Mouse (Mus musculus): ENCODE measurements at regions not wholly inside any gene's neighbourhood (a gene's known extent, or its start where the extent isn't known, plus 50 kb on each side); places are given as distances from the start of the nearest gene placed in this dataset.

DNA sequence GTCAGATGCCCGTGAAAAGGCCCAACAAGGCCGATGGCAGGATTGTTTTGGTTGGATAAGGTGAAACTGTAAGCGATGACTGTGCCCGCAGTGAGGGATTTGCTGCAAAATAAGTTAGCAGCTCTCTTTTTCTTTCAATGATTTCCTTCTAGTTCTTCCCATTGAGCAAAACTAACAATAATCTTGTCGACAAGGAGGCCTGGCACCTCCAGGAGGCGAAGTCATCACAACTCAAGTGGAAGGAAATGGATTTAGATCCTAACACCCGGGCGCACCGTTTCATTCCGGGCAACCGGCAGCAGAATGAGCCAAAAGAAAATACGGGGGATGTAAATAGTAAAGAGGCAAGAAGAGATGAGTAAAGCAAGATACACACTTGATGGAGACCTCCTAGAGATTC lies 214.3 kb downstream of the Btg1 start:
- H3K9me3 ChIP-seq (replicated peaks) = no peaks in the 10 kb centered on the region
- H3K4me2 ChIP-seq = no peak overlapping the region
- no peak for ATAC-seq (ENCODE audit: insufficient number of reproducible peaks, low FRiP score)
- no peak overlapping the region for H3K9ac ChIP-seq
- no peaks in the 10 kb centered on the region for H3K36me3 ChIP-seq
- H3K4me1 ChIP-seq (replicated peaks) = peaks cover 9% of the 10 kb centered on the region; the same call in 1 of the 2 replicates
- H3K27ac ChIP-seq (ENCODE audit: poor library complexity, severe bottlenecking) = no peak overlapping the region
- no peaks in the 10 kb centered on the region for H3K27me3 ChIP-seq (replicated peaks)
- H3K4me3 ChIP-seq = no peak overlapping the region
- 72% methylated on average over 12 of the region's 12 CpGs for WGBS

GRCm38 (mm10) chr10:96837230-96837629 lies 220.4 kb downstream of the Btg1 start:
- H3K27ac ChIP-seq (ENCODE audit: poor library complexity, severe bottlenecking) = no peak overlapping the region
- 75% methylated on average over 7 of the region's 7 CpGs for WGBS
- H3K4me2 ChIP-seq = no peak overlapping the region
- no peak overlapping the region for H3K9ac ChIP-seq
- peaks cover 6% of the 10 kb centered on the region; the same call in 1 of the 2 replicates for H3K4me1 ChIP-seq (replicated peaks)
- H3K27me3 ChIP-seq (replicated peaks) = no peaks in the 10 kb centered on the region
- ATAC-seq (ENCODE audit: insufficient number of reproducible peaks, low FRiP score) = no peak
- no peaks in the 10 kb centered on the region for H3K9me3 ChIP-seq (replicated peaks)
- no peaks in the 10 kb centered on the region for H3K36me3 ChIP-seq
- H3K4me3 ChIP-seq = no peak overlapping the region

DNA sequence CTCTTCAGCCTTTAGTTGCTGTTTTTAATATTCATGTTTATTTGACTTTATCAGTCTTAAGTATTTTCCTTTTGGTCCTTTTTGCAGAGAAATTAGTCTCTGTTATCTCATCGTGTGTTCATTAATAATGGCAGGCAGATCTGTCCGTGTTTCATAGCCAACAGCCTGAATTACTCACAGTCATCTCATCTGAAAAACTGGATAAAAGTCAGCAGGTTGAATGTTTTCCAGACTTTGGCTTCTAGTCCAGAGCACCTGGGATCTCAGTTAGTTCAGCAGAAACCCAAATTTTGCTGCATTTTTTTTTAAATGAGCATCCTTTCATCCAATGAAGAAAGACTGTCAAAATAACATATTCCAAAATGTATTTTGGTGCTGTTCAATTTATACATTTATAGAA lies 224.3 kb downstream of the Btg1 start:
- Histone ChIP-seq H3K9me3 (replicated peaks) (no peaks in the 10 kb centered on the region), H3K27ac (ENCODE audit: poor library complexity, severe bottlenecking) (no peak overlapping the region), H3K4me3 (no peak overlapping the region), H3K4me2 (no peak overlapping the region), H3K9ac (no peak overlapping the region), H3K27me3 (replicated peaks) (no peaks in the 10 kb centered on the region), H3K4me1 (replicated peaks) (0 out of 2 replicates have a peak, but pooled peaks cover 3% of the 10 kb centered on the region), H3K36me3 (no peaks in the 10 kb centered on the region)
- WGBS = 65% methylated on average over 2 of the region's 2 CpGs
- ATAC-seq (ENCODE audit: insufficient number of reproducible peaks, low FRiP score) = no peak

DNA sequence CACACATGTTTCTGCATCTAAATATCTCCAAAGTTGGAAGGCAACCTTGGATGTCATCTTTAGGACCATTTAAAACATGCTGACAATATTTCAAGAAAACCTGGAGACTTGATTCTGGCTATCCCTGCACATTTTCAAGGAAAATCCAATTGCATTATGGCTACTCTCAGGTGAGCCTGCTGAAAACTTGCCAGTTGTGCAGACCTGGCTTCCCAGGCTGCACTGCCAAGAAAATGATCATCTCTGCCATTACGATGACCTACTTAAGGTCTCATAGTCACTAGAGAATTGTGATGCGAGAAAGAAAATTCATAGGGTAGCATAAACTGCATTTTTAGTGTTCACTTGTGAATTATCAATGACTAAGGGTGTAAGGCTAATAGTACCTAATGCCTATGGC lies 225.2 kb downstream of the Btg1 start:
- no peaks in the 10 kb centered on the region for H3K27me3 ChIP-seq (replicated peaks)
- H3K36me3 ChIP-seq = no peaks in the 10 kb centered on the region
- WGBS = 87% methylated on average over 2 of the region's 2 CpGs
- no peak overlapping the region for H3K4me2 ChIP-seq
- H3K4me1 ChIP-seq (replicated peaks) = 0 out of 2 replicates have a peak, but pooled peaks cover 3% of the 10 kb centered on the region
- H3K9me3 ChIP-seq (replicated peaks) = no peaks in the 10 kb centered on the region
- H3K27ac ChIP-seq (ENCODE audit: poor library complexity, severe bottlenecking) = no peak overlapping the region
- no peak overlapping the region for H3K9ac ChIP-seq
- no peak for ATAC-seq (ENCODE audit: insufficient number of reproducible peaks, low FRiP score)
- no peak overlapping the region for H3K4me3 ChIP-seq

DNA sequence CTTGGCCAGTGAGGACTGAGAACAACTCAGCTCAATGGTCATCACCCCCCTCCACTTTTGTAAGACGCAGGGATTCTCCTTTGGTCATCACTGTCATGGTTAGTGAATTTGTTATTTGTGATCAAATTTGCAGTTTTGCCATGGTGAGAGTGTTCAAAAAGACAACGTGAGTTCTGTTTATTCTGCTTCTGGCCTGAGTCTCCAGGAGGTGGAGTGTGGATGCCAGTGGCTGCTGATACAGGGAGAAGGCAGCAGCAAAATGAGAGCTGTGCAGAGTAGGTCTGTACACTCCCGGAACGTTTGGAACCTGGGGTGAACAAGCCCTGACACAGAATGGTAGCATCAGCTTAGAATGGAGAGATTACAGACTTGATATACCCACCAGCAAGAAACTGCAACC lies 229.1 kb downstream of the Btg1 start:
- Histone ChIP-seq H3K9me3 (replicated peaks) (no peaks in the 10 kb centered on the region), H3K4me3 (no peak overlapping the region), H3K4me1 (replicated peaks) (0 out of 2 replicates have a peak, but pooled peaks cover 3% of the 10 kb centered on the region), H3K9ac (no peak overlapping the region), H3K36me3 (no peaks in the 10 kb centered on the region), H3K27ac (ENCODE audit: poor library complexity, severe bottlenecking) (no peak overlapping the region), H3K4me2 (no peak overlapping the region), H3K27me3 (replicated peaks) (no peaks in the 10 kb centered on the region)
- WGBS = 68% methylated on average over 4 of the region's 4 CpGs
- no peak for ATAC-seq (ENCODE audit: insufficient number of reproducible peaks, low FRiP score)

DNA sequence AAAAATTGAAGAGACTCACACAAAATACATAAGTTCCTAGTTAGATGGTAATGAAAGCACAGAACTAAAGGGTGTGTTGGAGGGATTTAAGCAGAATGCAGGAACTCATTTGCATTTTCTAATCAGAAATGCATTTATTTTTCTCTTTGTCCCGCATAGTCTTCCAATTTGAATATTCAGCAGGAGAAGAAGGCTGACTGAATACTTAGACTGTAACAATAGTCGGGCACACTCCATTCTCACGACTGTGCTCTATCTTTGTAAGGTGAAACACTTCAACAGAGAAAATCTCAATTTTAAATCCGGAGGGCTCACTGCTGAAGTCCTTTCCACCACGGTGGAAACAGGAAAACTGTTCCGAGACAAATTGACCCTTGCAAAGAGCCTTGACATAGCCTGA lies 230.2 kb downstream of the Btg1 start:
- H3K4me1 ChIP-seq (replicated peaks) = 0 out of 2 replicates have a peak, but pooled peaks cover 3% of the 10 kb centered on the region
- peaks cover 4% of the 10 kb centered on the region for H3K9me3 ChIP-seq (replicated peaks)
- 57% methylated on average over 6 of the region's 6 CpGs for whole genome bisulfite sequencing
- H3K9ac ChIP-seq = no peak overlapping the region
- no peak for ATAC-seq (ENCODE audit: insufficient number of reproducible peaks, low FRiP score)
- no peaks in the 10 kb centered on the region for H3K36me3 ChIP-seq
- H3K27me3 ChIP-seq (replicated peaks) = no peaks in the 10 kb centered on the region
- H3K4me3 ChIP-seq = no peak overlapping the region
- no peak overlapping the region for H3K4me2 ChIP-seq
- H3K27ac ChIP-seq (ENCODE audit: poor library complexity, severe bottlenecking) = no peak overlapping the region

DNA sequence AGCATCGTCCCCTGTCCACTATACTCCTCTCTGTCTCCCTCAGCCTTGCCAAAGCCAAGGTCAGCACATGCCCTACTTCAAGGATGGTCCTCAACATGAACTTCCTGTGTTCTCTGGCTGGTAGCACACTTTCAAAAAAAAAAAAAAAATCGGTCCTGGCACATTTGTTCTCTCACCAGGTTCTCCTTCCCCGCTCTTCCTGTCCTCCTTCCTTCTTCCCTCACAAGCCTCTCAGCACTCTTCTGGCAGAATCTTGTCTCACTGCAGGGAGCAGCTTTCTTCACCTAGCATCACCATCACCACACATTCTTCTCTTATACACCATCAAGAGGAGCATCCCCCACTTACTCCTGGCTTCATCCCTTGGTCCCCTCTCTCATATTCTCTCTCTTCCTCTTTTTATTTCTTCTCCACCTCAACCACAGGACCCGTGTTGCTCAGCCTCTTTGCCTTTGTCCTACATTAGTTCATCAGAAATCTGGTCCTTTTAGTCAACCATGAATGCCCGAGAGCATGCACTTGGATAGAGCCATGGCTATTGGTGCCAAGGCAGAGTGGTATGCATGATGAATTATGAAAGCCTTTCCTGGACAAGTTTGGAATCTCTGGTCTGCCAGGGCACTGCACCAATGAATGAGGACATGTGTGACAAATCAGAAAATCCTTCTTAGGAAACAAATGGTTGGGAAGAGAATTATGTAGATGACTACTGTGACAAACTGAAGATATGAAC lies 230.8 kb downstream of the Btg1 start:
- H3K9ac ChIP-seq = no peak overlapping the region
- H3K4me3 ChIP-seq = no peak overlapping the region
- no peaks in the 10 kb centered on the region for H3K36me3 ChIP-seq
- WGBS = 67% methylated on average over 5 of the region's 5 CpGs
- 0 out of 2 replicates have a peak, but pooled peaks cover 3% of the 10 kb centered on the region for H3K4me1 ChIP-seq (replicated peaks)
- H3K9me3 ChIP-seq (replicated peaks) = peaks cover 4% of the 10 kb centered on the region
- no peak overlapping the region for H3K27ac ChIP-seq (ENCODE audit: poor library complexity, severe bottlenecking)
- no peak for ATAC-seq (ENCODE audit: insufficient number of reproducible peaks, low FRiP score)
- no peaks in the 10 kb centered on the region for H3K27me3 ChIP-seq (replicated peaks)
- no peak overlapping the region for H3K4me2 ChIP-seq

- Histone ChIP-seq H3K27ac (ENCODE audit: poor library complexity, severe bottlenecking) (no peak overlapping the region), H3K36me3 (no peaks in the 10 kb centered on the region), H3K4me3 (no peak overlapping the region), H3K4me2 (no peak overlapping the region), H3K27me3 (replicated peaks) (no peaks in the 10 kb centered on the region), H3K4me1 (replicated peaks) (0 out of 2 replicates have a peak, but pooled peaks cover 3% of the 10 kb centered on the region), H3K9ac (no peak overlapping the region), H3K9me3 (replicated peaks) (peaks cover 4% of the 10 kb centered on the region)
- 88% methylated on average over 2 of the region's 2 CpGs for WGBS
- ATAC-seq (ENCODE audit: insufficient number of reproducible peaks, low FRiP score) = no peak
Measured at GRCm38 (mm10) chr10:96848496-96848895, 231.7 kb downstream of the Btg1 start.

DNA sequence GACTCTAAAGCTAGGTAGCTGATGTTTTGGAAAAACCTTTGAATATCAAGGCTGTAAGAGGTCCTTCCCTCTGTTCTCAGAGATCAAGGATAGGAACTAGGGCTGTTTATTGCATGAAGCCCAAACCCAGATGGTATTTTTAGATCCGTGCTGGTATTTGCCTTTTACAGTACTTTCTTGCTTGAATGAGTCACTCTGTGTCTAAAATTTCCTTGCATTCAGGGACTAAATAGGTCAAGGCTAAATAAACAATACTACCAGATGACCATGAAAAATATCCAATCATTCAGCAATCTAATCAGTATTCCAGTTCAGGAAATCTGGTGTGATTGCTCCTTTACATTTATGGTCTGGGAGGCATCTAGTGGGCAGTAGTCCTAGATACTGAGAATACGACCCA lies 243.6 kb downstream of the Btg1 start:
- Histone ChIP-seq H3K9ac (no peak overlapping the region), H3K4me1 (replicated peaks) (no peaks in the 10 kb centered on the region), H3K4me3 (no peak overlapping the region), H3K27ac (ENCODE audit: poor library complexity, severe bottlenecking) (no peak overlapping the region), H3K9me3 (replicated peaks) (no peaks in the 10 kb centered on the region; the same call in 1 of the 2 replicates), H3K27me3 (replicated peaks) (no peaks in the 10 kb centered on the region), H3K36me3 (no peaks in the 10 kb centered on the region), H3K4me2 (no peak overlapping the region)
- 60% methylated on average over 2 of the region's 2 CpGs for WGBS
- ATAC-seq (ENCODE audit: insufficient number of reproducible peaks, low FRiP score) = no peak

DNA sequence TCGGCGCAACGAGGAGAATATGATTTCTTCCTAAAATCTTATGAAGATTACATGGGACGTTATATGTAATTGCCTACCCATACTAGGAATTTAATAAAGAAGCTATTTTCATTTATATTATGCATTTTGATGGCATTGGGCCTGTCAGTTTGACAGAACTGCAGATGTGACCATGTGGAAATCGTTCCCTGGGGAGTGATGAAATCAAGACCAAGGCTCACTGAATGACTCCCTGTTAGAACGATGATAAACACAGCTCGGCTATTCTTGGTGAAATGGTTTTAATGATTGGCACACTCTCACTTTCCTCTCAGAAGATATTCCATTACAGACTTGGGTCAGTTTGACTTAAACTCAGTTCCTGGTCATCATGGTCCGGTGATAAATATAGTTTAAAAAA lies 246.4 kb downstream of the Btg1 start:
- no peak for ATAC-seq (ENCODE audit: insufficient number of reproducible peaks, low FRiP score)
- H3K4me1 ChIP-seq (replicated peaks) = no peaks in the 10 kb centered on the region
- WGBS = 66% methylated on average over 8 of the region's 8 CpGs
- H3K27ac ChIP-seq (ENCODE audit: poor library complexity, severe bottlenecking) = no peak overlapping the region
- H3K4me3 ChIP-seq = no peak overlapping the region
- H3K9ac ChIP-seq = no peak overlapping the region
- no peaks in the 10 kb centered on the region for H3K36me3 ChIP-seq
- H3K4me2 ChIP-seq = no peak overlapping the region
- H3K9me3 ChIP-seq (replicated peaks) = no peaks in the 10 kb centered on the region; the same call in 1 of the 2 replicates
- H3K27me3 ChIP-seq (replicated peaks) = no peaks in the 10 kb centered on the region

DNA sequence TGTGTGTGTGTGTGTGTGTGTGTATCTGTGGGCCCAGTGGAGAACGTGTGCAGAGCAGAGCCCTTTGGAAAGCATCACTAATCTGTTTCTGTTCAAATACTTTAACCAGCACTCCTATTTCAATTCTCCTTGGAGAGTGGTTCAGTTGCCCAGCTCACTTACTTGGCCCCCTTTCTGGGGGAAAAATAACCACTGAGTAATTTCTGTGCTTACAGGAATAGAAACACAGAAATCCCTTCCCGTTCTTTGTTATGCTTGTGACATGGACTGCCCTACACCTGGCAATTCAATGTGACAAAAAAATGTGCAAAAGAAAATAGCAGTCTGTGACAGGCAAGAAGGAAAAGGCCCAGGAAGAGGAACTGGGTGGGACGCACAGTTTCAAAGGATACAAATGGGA lies 249.7 kb downstream of the Btg1 start:
- Histone ChIP-seq H3K27me3 (replicated peaks) (no peaks in the 10 kb centered on the region), H3K4me3 (no peak overlapping the region), H3K4me2 (no peak overlapping the region), H3K4me1 (replicated peaks) (no peaks in the 10 kb centered on the region), H3K36me3 (no peaks in the 10 kb centered on the region), H3K27ac (ENCODE audit: poor library complexity, severe bottlenecking) (no peak overlapping the region), H3K9me3 (replicated peaks) (no peaks in the 10 kb centered on the region), H3K9ac (no peak overlapping the region)
- 62% methylated on average over 3 of the region's 3 CpGs for WGBS
- no peak for ATAC-seq (ENCODE audit: insufficient number of reproducible peaks, low FRiP score)

Data from heart, embryonic 12.5 days (tissue).